Mouse (Mus musculus): ENCODE measurements around the gene Lonp2.

The Lonp2 gene

GRCm38 (mm10) chr8:86623911-86624731, at the start of gene Lonp2:
Lonp2 (plus strand) TSS chr8:86624043.
- DNase-seq = peak; percentile 95

DNA sequence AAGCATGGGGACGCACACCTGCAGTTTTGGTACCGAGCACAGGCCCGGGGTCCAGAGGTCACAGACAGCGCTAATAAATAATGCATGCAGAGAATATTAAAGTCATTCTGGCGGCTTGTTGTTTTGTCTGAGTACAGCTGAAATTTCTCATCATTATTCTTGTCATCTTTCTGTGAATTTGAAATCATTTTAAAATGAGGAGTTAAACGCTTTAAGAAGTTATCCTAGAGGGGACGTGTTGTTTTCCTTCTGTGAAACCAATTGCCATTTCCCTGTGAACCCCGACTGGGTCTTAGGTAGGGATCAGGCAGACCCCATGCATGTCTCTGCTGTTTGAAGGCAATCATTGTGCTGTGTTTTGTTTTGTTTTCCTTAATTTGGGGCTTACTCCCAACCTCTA, 46.3 kb upstream of the Lonp2 start:
- DNase-seq = no peak

GRCm38 (mm10) chr8:86578076-86578475, 45.8 kb upstream of the Lonp2 start:
- DNase-seq = peak; percentile 93

DNA sequence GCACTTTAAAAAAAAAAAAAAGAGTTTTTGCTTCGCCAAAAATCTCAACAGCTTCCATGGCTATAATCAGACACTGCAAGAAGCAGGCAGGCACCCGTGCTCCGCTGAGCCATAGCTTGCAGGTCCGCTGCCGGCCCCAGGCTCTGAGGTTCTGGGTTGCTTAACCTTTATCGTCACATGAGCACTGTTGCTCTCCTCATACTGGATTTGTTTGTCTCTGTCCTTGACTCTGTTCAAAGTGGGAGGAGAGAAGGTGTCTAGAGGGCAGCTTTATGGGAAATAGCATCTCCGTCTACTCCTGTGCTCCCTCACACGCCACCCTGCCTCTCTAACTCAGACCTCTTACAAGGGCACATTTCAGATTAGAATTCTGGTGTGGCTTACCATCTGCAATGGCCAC, 45.1 kb upstream of the Lonp2 start:
- peak; percentile 60 for DNase-seq

DNA sequence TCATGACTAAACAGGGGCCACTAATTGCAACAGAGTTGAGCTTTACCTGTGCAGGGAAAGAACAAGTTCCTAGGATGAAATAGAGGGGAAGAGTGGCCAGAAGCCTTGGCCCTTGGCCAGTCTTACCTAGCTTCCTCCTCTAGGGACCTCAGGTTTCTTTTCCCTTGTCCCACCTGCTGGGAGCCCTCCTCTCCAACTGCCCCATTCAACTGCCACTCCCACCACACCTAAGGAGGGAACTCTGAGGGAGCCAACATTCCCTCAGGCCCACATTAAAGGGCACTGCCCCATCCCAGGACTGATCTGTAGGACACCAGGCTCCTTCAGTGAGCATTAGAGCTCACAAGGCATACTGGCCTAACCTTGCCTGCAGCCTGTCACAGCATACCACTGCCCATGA, 43.4 kb upstream of the Lonp2 start, which contains the start of gene Abcc12:
Gene Abcc12, minus strand, starts transcription at position 229 of the 400 bp plus-strand sequence.
- DNase-seq = peak; percentile 29

DNA sequence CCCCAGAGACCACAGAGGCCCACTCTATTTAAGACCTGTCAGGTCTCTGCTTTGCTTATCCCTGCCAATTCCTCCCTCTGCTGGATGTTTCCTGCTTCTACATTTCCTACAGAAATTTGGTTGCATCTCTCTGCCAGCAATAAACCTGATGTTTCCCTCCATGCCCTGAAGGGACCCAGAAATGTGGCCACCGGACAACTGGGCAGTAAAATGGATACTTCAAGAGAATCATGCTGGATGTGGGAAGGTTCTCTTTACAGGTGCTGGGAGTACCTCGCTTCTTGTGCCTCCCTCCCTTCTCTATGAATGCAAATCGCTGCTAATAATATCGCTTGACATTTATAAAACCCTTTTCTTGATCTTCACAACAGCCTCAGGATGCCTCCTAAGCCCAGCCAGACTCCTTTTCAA, 41.9 kb upstream of the Lonp2 start:
- DNase-seq = peak; percentile 55

DNA sequence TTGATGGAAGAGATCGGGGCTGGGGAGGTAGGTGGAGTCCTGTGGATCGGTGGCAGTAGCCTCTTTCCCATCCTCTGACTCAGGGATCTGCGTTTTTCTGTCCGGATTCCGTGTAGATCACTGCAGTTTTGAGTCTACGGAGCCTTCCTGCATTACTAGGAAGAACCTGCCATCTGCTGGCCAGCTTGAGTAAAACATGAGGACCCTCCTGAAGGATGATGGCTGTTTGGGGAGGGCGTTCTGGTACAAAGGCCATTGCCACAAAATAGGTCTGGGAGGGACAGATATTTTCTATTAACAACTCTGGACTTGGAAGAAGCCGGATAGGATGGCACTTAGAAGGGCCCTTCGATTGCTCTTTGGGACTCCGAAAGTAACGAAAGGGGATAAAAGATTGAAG, 38.7 kb upstream of the Lonp2 start:
- peak; percentile 93 for DNase-seq

GRCm38 (mm10) chr8:86585532-86585931, 38.3 kb upstream of the Lonp2 start:
- peak; percentile 84 for DNase-seq

- DNase-seq = peak; percentile 14
Observed at GRCm38 (mm10) chr8:86586058-86586457, 37.8 kb upstream of the Lonp2 start.

GRCm38 (mm10) chr8:86586642-86587041, 37.2 kb upstream of the Lonp2 start:
- DNase-seq = no peak

DNA sequence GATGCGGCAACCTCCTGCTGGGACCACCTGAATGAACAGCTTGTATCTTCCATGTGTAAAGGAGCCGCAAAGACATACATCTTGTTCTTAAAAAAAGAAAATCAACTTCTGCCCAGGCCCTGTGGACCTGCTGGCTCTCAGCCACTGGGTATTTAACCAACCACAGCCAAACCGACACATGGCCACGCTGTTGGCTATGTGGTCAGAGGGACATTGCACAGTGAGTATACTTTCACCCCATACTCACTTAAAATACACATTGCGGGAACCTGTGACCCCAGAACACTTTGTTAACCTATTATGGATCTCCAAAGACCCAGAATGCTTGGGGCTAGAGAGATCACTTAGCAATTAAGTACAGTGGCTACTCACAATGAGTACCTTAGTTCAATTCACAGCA, 35.5 kb upstream of the Lonp2 start:
- DNase-seq = no peak

- no peak for DNase-seq
Observed at GRCm38 (mm10) chr8:86593099-86593498, 30.7 kb upstream of the Lonp2 start.

GRCm38 (mm10) chr8:86594159-86594796, 29.6 kb upstream of the Lonp2 start:
- DNase-seq = no peak

DNA sequence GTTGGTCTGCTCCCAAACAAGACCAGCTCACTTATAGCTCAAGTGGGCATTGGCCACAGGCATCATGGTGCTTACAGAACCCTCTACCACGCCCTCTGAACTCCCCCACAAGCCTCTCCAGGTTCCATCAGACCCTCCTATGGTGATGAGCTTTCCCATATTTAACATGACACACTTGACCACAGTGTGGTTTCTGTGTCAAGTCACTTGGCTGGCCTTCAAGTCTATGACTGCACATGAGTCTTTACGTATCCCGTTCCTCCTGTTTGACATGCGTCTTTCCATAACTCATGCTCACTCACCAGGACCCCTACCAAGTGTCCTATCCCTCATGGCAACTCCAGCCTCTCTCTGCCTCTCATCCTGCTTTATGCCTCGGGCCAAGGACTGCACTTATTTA, 28.2 kb upstream of the Lonp2 start:
- no peak for DNase-seq

DNA sequence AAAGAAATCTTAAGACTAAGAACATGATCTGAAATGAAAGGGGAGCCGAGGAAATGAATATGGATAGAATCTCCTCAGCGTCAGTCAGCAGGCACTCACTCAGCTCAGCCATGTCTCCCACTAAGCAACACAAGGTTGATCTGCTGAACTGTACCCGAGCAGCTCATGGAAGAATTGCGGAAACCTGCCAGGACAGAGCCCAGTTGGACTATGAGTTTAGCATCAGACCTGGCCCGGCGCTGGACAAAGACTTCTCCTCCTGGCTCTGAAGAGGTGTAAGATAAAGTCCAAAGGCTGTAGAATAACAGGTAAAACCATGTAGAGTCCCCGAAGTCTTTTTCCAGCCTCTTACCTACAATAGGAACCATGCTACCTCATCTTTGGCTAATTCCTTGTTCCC, 26.2 kb upstream of the Lonp2 start:
- no peak for DNase-seq

DNA sequence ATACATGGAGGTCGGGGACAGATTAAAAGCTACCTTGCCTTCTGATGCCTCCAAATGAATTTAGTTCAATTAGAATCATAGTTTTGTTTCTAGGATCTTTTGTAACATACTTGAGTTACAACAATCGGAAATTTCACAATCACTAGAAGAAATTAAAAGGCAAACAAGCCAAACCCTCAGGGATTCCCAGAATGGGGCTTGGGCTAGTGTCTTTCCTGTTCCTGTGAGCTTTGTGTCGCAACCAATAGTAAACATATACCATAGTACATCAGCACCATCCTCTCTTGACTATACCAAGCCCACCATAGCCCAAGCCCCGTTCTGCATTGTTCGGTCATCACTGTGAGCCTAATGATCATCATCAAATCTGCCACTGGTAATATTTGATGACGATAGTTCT, 24.5 kb upstream of the Lonp2 start:
- no peak for DNase-seq

DNA sequence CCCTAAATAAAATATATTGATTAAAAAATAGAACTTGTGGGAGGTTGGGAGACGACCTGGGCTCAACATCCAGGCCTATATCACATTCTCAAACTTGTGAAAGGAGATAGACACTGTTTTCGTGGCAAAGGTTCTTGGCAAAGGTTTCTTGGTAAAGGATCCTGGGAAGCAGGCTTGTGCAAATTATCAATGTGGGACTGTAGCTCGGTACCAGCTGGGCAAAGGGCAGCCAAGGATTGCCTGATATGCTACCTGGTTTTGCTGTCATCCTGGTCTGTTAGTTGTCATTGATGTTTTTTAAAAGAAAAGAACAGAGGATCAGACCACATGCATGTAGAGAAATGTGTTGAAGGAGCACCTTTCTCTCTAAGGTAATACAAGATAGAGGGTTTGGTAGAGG, 23.5 kb upstream of the Lonp2 start:
- DNase-seq = no peak

DNA sequence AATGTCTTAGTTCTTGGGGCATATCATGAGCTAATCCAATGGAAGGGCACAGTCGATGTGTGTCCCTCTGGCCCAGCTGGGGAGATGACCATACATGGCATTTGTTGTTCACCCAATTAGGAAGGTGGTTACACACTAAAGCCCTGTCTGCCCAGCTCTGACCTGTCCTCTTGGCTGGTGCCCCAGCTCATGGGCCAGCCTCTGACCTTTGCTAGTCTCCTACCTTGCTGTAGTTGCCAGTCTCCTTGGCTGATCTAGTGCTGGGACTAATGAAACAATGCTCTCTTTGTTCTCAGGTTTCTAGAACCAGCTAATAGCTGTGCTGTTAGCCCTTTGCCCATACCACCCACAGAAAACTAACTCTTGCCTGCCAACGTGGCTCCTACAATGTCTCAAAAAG, 20.7 kb upstream of the Lonp2 start:
- no peak for DNase-seq

DNA sequence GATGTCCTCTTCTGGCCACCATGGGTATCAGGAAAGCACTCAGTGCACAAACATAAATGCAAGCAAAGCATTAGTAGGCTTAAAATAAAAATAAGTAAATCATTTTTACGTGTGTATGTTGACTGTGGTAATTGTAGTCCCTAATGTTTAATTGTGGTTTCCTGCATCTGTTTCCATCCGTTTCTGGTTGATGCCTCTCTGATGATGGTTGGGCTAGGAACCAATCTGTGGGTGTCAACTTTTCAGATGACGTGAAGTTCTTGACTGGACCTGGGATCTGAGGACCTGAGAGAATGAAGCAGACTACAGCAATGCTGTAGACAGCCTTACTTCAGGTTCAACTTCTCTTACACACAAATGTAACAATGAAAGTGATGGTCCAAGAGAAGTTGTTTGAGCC, 19.2 kb upstream of the Lonp2 start:
- no peak for DNase-seq

DNA sequence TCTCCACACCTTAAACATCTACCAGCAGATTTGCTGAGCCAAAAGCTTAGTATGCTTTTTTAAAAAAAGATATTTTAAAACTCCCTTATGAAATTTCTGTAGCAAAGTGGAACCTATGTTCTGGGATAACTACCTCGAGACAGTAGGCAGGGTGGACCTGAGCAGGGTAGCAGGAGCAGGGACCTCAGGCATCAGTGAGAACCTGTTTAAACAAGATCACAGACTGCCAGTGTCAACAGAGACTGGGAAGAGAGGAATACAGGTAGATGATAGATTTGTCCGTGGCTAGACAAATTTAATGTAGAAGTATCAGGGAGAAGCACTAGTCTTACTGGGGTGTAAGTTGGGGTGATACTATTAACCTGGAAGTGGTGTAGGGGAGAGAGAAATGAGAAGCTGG, 10.0 kb upstream of the Lonp2 start:
- no peak for DNase-seq

GRCm38 (mm10) chr8:86615095-86615769, 8.6 kb upstream of the Lonp2 start:
- no peak for DNase-seq

GRCm38 (mm10) chr8:86617759-86618387, 6.0 kb upstream of the Lonp2 start:
- no peak for DNase-seq

- no peak for DNase-seq
Observed at GRCm38 (mm10) chr8:86623551-86623910, 312 bp upstream of the Lonp2 start.

- no peak for DNase-seq
Observed at GRCm38 (mm10) chr8:86624915-86625314, 1.1 kb downstream of the Lonp2 start.
